Mouse (Mus musculus) embryonic fibroblast, embryonic 13.5 days (primary cell): ENCODE measurements around the gene Hspa1l.

ENCODE experiments used
- CTCF ChIP-seq: IDR thresholded peaks from 2 replicates; pipeline ENCODE4 v1.5.1; 2011; ENCODE audit warnings: mild to moderate bottlenecking, control low read depth, low read length, moderate library complexity, borderline replicate concordance; ENCODE audit not compliant: insufficient read depth
- POLR2A ChIP-seq: IDR thresholded peaks from 2 replicates; pipeline ENCODE4 v1.6.1; 2011; ENCODE audit warnings: low read depth, mild to moderate bottlenecking, control low read depth, low read length, moderate library complexity

DNA sequence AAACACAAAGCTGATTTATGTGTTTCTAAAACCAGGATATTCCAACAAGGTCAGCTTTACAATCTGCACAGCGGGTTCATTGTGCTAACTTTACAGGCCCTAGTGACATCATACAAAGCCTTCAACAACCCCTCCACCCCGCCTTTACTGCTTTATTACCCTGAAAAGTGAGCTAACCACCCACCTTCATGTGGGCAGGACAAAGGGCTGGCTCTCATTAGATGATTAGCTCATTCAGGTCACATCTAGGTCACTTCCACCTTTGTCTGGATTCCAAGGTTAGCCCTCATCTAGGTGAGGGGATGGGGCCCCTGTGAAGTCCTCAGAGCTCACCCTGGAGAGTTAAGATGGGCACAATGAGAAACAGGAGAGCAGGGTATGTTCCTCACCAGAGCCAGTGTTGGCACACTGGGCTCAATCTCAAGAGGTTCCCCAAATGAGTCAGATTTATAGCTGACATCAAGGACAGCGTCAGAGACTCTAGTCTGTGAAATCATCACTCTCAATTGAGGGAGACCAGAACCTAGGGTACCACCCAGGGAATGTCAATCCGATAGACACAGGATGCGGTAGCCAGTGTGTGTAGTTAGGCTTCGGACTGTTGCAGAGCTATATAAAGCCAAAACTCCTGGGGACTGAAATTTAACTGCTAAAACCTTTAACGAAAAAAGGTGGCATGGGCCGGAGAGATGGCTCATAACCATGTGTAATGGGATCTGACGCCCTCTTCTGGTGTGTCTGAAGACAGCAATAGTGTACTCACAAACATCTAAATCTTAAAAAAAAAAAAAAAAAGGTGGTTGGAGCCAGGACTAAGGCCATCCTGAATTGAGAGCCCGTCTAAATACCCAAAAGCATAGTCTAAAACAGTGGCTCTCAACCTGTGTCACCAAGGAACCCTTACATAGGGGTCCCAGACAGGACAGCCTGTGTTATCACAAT, 21.7 kb upstream of the Hspa1l start:
- TF ChIP-seq CTCF (no peak), POLR2A (peak; percentile 8; the same call in 1 of the 2 replicates)
